Mouse (Mus musculus): Measurements from ENCODE around the gene March8.

GRCm38 (mm10) chr6:116417518-116418315 lies 79.9 kb downstream of the March8 start:
- no peak for TF ChIP-seq POLR2A (IDR thresholded peaks at IDR 0.05; ENCODE audit: borderline replicate concordance, extremely low read depth, low read depth, low read length)
- TF ChIP-seq CTCF (IDR thresholded peaks at IDR 0.05; ENCODE audit: insufficient read depth, low read length) = no peak

Measured in lung, adult 2 months (tissue).